Mouse (Mus musculus): Measurements from ENCODE around the gene Inava.

Gene Inava

DNA sequence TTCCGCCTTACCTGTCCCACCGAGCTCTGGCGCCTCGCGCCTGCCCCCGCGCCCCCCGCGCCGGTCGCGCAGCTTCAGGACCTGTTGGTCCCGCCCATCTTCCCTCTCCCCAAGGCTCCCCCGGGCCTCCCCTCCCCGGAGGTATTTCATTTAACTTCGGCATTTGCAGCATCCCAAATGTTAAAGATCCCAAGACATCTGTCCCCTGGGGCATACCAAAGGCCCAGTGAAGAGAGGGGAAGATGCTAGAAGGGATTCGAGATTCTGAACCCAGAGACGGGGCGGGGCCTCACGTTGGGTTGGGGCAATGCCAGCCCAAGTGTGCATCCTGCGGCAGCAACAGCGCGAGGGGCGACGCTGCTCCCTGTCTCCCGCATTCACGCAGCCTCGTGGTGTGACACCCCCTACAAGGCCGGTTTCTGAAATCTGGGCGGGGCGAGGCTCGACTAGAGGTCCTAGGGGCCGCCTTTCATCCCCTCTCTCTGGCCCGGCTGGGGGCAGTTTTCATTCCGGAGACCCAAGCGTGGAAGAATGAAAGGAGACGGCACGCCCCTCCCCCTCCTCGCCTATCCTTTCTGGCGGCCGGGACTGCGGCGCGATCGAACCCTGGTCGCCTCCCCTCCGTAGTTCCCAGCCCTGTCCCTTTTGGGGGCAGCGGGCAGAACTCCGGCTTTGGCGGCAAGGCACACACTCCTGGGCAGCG lies at the start of gene Inava:
TSS of gene Inava (minus strand) at position 373 of the 703 bp plus-strand sequence.
- DNase-seq, result peak; percentile 46 to 51

DNA sequence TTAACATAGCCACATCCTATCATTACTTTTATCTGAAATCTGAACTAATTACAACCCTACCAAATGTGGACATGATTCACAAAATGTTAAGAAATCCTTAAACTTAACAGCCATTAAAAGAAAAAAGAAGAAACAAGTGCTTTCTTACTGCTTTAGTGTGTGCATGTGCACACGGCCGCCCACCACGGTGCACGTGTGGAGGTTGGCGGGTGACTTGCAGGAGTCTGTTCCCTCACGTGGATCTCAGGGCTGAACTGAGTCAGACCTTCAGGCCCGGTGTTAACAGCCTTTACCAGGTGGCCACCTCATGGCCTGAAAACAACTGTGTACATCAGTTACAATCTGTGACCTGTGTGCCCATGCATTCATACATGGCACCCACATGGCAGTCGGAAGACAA lies 43.3 kb upstream of the Inava start:
- no peak for DNase-seq

DNA sequence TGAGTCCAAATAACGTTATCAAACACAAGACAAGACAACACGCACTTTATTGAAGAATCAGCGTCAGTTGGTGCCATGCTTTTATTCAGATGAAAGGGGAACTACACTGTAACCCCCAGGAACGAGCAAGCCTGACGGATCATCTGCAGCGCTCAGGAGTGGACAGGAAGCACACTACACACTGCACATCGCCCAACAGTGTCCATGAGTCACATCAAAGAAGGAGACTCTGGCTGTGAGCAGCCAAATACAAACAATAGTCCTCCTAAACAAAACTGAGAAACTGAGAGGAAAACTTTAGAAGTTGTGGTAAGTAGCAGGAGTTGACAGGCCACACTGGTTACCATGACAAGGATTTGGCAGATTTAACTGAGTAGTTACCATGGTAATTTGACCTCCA lies 34.2 kb upstream of the Inava start:
- DNase-seq, result no peak

DNA sequence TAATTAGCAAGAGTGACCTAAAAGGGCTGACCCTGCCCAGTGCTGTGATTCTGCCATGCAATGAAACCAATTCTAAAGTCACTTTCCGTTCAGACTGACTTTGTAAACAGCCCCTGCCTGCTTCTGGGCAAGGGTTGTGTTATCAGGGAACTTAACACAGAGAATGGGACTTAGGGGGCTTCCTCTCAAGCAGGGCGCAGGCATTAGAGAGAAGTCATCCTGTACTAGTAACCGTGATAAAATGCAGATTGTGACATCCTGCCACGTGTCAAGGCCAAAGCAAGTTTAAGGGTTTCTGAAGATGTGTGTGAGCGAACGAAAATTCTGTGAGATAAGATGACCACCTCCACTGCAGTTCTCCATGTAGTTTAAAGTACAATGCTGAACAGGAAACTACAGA lies 32.1 kb upstream of the Inava start:
- DNase-seq, result no peak

DNA sequence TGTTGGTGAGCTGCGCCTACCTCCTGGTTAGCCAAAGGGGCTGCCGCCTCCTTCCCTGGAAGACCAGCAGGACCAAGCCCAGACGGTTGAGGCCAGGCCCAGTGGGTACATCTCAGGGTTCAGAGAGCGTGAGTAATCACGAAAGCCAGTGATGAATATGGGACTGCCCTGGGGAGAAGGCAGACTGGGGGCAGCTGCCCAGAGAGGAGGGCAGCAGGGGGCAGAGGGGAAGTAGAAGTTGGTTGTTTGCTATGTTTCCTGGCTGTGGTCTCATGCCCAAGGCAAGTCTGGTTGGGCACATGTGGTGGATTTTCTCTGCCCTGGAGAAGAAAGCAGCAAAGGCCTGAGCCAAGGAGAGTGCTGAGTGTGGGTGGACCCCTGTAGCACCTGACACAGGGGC lies 29.3 kb upstream of the Inava start:
- no peak for DNase-seq

DNA sequence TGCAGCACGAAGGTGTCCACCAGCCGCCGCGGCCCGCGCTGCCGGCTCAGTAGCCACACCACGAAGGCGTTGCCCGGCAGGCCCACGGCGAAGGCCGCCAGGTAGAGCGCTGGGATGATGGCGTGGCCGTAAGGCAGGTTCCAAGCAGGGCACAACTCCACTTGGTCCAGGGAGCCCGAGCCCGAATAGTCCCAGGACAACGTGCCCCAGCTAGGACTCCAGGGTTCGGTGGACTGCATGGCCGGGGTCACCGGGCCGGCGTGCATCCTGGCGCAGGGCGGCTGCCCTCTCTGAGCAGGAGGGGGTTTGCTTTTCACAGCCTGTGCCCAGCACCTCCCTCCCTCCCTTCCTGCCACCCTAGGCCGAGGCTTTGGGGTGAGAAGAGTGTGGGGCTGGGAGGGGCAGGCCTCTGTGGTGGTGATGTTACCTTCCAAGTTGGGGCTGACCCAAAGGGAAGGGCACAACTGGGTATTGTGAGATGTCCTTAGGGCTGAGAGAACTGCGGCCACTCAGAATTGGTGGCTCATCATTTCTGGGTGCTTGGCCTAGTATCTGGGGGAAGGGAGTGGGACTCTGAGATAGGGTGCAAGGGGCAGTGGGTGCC lies 26.7 kb upstream of the Inava start, which contains the start of gene Gpr25:
TSS of gene Gpr25 (minus strand) at position 239 of the 604 bp plus-strand sequence.
- DNase-seq, result no peak

DNA sequence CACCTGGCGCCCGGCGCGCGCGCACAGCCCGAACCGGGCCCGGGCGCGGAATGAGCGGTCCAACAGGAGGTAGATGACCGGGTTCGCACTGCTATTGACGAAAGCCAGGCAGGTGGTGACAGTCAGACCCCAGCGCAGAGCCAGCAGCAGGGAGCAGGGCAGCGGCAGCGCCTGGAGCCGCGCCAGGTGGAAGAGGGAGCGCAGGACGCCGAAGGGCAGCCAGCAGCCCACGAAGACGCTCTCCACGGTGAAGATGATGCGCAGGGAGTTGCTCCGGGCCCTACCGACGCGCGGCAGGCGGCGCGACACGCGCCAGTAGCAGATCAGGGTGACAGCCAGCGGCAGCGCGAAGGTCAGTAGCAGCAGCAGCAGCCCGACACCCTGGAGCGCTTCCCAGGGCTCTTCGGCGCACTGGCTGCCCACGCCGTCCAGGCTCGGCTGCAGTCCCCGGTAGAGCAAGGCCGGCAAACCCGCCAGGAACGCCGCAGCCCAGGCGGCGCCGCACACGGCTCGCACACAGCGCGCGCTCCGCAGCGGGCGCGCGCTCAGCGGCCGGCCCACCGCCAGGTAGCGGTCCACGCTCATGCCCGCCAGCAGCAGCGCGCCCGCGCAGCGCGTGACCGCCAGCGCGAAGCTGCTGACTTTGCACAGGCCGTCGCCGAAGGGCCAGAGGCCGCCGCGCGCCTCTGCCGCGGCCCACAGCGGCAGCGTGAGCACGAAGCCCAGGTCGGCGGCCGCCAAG lies 26.0 kb upstream of the Inava start:
- DNase-seq, result peak; percentile 54 to 74

DNA sequence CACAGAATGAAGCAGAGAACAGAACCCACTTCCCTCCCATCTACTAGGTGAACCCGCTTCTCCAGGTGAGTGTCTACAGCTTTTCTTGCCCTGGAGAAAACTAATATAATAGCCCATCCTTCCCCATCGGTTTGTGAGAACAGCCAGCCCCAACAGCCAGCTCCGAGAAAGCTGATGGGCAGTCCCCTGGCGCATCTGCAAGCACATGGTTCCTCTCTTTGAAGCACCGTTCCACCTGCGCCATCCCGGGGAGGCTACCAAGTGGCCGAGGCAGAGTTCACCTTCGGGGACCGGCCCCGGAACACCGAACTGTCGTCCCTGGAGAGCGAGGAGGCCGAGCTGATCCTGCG lies 25.5 kb upstream of the Inava start:
- no peak for DNase-seq

DNA sequence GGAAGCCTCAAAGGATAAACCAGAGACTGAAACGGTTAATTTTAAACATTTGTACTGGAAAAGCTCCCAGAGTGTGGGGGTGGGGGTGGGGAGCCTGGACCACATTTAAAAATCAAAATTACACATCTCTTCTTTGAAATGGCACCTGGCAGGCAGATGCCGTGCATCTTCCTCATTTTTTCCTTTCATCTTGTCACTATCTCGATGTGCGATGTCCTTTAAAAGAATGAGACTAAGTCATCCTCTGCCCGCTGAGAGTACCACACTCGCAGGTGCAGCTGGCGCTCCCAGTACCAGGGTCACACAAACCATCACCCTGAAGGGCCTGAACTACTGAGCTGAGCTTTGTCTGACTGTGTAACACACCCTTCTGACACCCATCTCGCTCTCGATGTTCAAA lies 24.4 kb upstream of the Inava start:
- DNase-seq, result no peak

DNA sequence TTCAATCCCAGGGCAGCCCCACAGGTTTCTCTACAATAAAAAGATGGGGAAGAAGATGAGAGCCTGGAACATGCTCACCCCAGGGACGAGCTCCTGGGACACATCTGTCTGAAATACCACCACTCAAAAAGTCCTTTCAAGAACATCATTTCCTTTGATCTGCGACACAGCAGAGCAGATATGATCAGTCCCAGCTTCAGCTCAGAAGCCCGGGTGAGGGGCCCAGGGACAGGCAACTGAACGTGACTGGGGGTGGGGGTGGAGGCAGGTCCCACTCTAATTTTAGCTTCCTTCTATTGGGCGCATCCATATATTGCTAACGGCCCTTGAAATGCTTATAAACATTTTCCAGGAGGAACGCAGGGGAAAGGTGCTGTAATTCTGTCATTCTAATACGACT lies 21.6 kb upstream of the Inava start:
- DNase-seq, result no peak

DNA sequence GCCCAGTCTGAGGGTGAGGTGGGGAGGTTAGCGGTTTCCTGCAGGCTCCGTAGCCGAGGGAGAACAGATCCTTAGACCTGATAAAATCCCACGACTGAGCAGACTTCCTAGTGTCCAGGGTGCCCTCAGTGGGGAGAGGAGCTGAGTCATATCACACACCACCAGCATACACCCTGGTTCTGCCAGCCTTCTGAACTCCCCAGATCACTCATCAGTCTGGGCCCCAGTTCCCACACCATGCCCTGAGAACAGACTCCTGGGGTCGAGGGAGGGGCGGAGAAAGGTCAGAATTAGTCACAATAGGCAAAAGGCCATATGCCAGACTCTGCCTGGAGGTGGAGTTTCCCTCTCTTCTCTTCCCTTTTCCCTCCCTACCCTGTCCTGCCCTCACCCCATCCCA lies 21.1 kb upstream of the Inava start:
- DNase-seq, result no peak

DNA sequence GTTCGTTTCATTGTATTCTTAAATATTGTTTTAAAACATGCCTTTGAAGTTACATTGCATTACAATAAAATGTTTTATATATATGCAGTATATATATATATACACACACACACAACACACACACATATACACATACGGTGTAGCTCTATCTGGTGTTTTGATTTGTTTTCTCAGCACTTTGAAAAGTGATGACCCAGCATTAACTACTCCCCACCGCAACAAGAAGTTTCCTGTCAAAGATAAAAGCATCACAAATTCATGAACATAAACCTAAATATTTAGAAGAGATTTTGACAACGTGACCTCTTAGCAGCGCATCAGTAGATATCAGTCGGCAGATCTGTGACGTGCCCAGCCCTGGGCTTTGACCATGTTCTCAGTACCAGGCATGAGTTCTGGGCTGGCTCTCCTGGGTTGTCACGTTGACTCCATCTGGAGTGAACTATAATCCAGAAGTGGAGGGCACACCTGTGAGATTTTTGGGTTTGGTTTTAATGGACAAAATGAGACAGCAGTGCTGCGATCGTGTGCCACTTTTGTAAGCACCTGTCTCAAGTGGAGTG lies 20.5 kb upstream of the Inava start:
- DNase-seq, result no peak

DNA sequence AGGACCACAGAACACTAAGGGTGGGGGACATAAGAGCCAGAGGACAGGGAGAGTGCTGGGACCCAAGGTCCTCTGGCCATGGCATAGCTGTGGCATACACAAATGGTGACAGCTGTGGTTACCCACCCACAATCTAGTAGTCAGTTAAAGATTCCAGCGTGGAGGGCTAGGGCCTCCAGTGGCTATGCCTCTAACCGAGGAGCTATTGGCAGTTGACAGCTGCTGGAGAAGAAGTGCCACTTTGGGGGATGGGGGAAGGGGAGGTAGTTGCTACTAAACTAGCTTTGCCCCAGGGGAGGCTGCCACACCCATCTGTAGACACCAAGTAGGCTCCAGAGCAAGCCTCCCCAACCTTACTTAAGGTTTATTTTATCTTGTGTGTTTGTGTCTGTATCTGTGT lies 19.4 kb upstream of the Inava start:
- DNase-seq, result no peak

DNA sequence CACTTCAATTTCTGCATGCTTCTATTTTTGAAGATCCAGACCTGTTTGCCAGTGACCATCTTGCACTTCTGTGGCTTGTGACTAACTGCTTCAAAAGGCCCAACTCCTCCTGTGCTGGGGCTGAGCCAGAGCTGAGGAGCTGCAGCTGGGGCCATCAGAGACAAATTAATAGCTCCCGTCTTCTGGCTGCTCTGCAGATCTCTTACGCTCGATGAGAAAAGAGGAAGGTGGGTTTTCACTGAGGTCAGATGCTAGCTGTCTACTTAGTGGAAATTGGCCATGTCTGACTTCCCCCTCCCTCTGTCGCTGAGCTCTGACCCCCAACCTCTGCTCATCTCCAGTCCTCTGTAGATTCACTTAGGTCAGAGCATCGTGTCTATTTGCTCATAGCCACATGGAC lies 15.6 kb upstream of the Inava start:
- DNase-seq, result no peak

DNA sequence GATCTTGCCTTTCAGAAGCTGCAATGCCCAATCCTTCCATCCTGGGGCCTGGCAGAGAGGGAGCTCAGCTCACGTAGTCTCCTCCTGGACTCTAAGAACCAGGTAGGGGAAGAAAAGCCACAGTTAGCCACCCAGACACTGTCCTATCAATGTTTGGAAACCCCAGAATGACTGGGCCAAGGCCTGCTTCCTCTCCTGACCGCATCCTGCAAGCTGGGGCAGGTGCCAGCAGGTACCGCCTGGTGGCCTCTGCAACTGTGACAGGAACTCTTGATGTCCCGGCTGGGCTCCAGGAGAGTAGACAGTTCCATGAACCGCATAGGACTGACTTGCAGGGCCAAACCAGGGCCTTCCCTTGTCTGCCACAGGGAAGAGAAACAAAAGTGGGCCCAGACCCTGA lies 13.3 kb upstream of the Inava start:
- DNase-seq, result no peak

DNA sequence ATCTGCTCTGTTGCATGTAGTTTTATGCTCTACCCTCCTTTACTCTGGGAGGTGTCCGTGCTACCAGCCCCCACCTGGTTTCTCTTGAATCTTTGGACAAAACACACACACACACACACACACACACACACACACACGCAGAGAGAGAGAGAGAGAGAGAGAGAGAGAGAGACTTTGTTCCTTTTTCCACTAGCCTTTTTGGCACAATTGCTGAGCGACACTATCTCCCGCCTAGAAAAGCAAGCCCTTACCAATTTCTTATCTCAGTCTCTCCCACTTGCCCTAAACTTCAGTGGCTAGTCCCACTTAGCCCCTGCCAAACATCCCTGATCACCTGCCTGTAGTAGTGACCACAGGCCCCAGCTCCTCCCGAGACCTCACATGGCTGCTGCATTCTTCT lies 10.4 kb upstream of the Inava start:
- no peak for DNase-seq

DNA sequence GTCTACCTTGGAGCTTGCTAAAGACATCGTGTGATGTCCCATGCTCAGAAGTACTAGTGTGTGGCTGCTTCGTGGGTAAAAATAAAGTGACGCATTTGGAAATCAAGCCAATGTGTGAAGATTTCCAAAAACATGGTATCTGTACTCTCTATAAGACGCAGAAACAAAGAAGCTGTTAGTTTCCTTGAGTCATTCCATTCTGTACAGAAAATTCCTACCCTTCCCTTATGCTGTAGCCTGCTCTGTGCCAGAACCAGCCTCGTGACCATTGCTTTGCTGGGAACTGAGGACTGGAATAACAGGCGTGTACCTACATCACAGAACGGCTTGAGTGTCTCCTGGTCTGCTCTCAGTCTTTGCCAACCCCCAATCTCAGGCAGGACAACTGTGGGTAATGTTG lies 7.7 kb upstream of the Inava start:
- no peak for DNase-seq

DNA sequence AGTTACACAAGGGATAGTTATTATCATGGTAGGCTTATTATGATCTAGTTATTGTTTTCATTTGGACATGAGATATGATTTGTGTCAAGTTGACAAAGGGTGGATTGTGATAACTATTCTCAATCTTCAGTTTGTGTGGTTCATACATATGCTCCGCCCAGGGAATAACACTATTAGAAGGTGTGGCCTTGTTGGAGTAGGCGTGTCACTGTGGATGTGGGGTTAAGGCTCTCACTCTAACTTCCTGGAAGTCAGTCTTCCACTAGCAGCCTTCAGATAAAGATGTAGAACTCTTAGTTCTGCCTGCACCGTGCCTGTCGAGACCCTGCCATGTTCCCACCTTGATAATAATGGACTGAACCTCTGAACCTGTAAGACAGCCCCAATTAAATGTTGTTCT lies 4.4 kb upstream of the Inava start:
- DNase-seq, result no peak

DNA sequence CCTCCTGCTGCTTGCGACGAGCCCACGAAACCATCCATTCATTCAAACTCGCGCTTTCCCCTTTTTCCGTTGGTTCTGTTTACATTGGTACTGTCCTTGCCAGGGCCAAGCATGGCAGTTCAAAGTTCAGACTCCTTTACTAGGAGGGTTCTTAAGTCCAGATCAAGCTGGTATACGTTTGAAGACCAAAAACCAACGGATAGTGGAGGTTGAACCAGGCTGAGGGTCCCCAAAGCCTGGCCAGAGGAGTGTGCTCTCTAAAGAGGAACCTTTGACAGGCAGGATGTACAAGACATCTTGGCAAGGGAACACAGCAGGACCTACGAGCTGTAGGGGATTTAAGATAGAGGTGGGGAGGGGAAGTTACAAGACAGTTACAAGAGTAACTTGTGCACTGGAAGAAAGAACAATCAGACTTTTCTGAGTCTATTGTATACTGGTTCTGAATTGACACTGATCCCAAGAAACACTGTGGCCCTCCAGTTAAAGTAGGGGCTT lies 580 bp upstream of the Inava start:
- DNase-seq, result no peak

DNA sequence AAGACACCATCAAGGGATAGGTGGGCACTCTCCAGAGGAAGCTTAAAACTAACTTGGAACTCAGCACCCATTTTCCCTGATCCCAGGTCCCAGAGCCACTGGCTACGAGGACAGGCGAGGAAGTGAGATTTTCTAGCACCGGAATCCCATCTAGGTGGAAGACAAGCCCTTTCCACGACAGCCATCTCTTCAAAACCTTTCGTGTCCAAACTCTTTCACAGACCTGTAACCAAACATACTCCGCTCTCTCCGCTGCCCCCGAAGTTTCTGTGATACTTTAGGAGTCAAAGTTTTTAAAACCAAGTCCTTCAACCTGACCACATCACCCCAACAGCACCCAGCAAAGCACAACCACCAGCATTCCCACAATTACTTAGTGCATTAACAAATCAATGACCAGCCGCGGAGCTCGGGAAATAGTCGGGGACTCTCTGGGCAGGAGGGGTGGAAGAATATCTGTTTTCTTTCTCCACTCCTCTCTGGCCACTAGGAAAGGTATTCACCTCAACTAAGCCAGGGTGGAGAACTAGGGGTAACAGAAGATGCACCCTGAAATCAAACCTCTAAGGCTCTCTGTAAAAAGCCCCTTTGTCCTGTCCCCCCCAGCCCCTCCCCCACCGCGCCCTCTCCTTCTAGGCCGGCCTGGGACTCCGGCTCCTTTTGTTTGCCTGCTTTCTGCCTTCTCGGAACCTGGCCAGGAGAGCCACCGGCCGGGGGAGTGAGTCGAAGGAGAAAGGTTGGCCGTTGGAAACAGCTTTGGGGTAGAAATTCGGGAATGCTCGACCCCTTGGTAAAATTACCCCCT lies 876 bp downstream of the Inava start:
- peak in 1 of 2 experiments; percentile 27 for DNase-seq

DNA sequence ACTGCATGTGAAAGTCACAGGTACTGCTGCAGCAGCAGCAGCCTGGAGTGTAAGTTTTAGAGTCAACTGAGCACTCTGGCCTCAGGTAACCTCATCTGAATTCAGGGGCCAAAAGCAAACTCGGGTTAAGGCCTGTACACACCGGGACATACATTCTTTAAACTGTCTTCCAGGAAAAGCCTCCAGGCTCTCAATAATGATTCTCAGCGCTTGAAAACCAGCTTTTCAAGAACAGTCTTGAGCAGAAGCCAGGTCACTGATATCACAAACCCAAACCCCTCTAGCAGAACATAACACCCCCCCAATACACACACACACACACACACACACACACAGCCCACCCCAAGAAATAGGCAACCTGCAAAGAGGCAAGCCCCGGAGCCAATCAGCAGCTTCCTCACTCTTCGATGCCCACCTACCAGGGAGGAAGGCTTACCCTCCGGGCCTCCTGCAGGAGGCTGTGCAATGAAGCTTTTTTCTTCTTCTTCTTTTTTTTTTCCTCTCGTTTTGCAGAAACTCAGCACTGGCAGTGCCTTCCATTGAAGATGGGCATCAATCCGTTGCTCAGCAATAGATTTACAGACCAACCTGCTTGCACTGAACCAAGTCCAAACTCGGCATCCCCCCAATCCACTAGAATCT lies 1.7 kb downstream of the Inava start:
- no peak for DNase-seq

DNA sequence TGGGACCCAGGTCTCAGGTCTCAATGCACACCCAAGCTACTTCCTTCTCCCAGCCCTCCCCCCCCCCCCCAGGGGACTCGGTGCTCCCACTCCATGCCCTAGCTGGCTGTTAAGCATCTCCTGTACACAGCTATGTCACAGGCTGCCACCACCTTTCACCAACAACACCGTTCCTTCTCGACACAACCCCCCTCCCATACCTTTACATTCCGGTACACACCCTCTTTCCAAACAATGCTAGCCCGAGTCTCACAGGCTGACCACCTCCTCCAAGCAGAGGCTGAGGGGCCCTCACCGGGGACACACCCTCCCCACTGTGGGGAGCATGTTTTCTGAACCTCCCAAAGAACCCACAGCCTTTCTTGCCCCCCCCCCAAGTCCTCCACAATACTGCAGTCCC lies 2.5 kb downstream of the Inava start:
- peak; percentile 24 to 61 for DNase-seq

Measured in lung, postnatal 4 days (tissue).